Comparison of ENCODE assay signal across 8 mouse cellular contexts in the genomic region with DNA sequence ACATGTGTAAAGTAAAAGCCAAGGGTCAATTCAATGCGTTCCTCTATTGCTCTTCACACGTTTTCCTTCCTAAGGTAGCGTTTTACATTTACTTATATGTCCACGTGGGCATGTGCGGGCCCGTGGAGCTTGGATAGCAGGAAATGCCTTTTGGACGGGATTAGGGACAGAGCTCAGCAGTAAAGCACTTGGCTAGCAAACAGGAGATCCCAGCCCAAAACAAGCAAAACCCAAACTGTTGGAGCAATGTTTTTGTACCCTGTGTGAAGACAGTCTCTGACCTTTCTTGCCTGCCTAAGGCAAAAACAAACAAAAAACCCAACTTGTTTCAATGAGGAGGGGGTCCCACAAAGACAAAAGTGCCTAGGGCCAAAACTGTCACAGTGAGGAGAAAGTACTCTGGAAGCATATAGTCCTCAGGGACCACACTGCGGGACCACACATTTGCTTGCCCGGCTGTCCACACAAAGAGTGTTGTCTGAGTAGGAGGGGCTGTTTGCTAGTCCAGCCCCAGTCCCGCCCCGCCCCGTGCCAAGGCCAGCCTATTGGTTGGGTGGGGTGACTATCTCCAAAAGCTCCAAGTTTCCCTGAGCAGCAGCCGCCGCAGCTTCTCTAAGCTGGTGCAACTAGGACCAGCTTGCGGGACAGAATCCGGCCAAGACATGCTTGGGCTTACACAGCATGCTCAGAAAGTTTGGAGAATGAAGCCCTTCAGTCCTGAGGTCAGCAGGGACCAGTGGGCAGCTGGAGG. TPM values are rescaled to one million over a fixed set of nuclear protein-coding genes. Genes with fewer than 3 reads are reported as not detected.
A peak's percentile ranks its signal among the peaks of the same experiment; 100 is the strongest.
DNase-seq lines count a peak whose midpoint lies in the region; ATAC-seq and TF ChIP-seq lines count a peak whose summit lies in the region.

A gene (plus strand): TSS at position 571 of the 751 bp plus-strand sequence.

- peak within 1 kb of the TSS; percentile 28; the same call in 1 of the 2 replicates for H3K9ac ChIP-seq in heart, embryonic 15.5 days

- peak within 1 kb of the TSS; percentile 46 for H3ac ChIP-seq in C2C12 (ENCODE audit: control insufficient read depth, insufficient read length, low read depth)

- DNase-seq in adrenal gland, adult 8-10 months, result peak; percentile 79
- DNase-seq in fat pad, adult 2 months (ENCODE audit: extremely low read depth, low read depth, low spot score), result peak; percentile 94
- peak; percentile 90 for DNase-seq in kidney, postnatal 14 days
- peak; percentile 84 to 89 for DNase-seq in spleen, postnatal 4 days (ENCODE audit: low spot score in 2 of 2)
- no peak for DNase-seq in thymus, postnatal 0 days (ENCODE audit: low spot score)

- no peak for TF ChIP-seq CTCF in C2C12 (IDR thresholded peaks at IDR 0.05; ENCODE audit: control insufficient read depth, insufficient read depth, insufficient read length)

- peaks cover 10% of the 10 kb centered on the region for H3K36me3 ChIP-seq in C2C12 (ENCODE audit: control insufficient read depth, insufficient read depth)
- H3K36me3 ChIP-seq in heart, embryonic 15.5 days, result peaks cover 29% of the 10 kb centered on the region

- peaks cover 2% of the 10 kb centered on the region for H3K79me3 ChIP-seq in C2C12 (ENCODE audit: low read depth)

- ATAC-seq in heart, embryonic 15.5 days (replicated peaks; ENCODE audit: insufficient number of reproducible peaks, insufficient read depth, low FRiP score, low read depth), result peak; percentile 66
- ATAC-seq in megakaryocyte, adult 5-6 weeks (ENCODE audit: poor library complexity, severe bottlenecking), result peak; percentile 46

- no peak within 1 kb of the TSS for H3K4me3 ChIP-seq in C2C12 (ENCODE audit: insufficient read depth, poor library complexity, severe bottlenecking)
- H3K4me3 ChIP-seq in heart, embryonic 15.5 days, result peak within 1 kb of the TSS; percentile 38

- H3K27me3 ChIP-seq in C2C12 (ENCODE audit: control insufficient read depth, insufficient read depth, insufficient read length), result no peaks in the 10 kb centered on the region
- H3K27me3 ChIP-seq in heart, embryonic 15.5 days, result no peaks in the 10 kb centered on the region

- H3K4me2 ChIP-seq in heart, embryonic 15.5 days, result peak within 1 kb of the TSS; percentile 55

- WGBS in heart, embryonic 15.5 days, result 25% methylated on average over 16 of the region's 16 CpGs

- peaks cover 10% of the 10 kb centered on the region for H3K79me2 ChIP-seq in C2C12 (ENCODE audit: control insufficient read depth, insufficient read depth)

- H3K27ac ChIP-seq in heart, embryonic 15.5 days, result peak within 1 kb of the TSS; percentile 68

- no peaks in the 10 kb centered on the region for H3K9me3 ChIP-seq in heart, embryonic 15.5 days (replicated peaks)

- H3K4me1 ChIP-seq in heart, embryonic 15.5 days (replicated peaks), result peaks cover 51% of the 10 kb centered on the region

TF ChIP-seq in C2C12, 6 proteins besides CTCF, POLR2A, EP300 and RAD21:
- TF ChIP-seq MYOD1 (IDR thresholded peaks at IDR 0.05; ENCODE audit: control insufficient read depth, insufficient read length, low read depth) (no peak), FOSL1 (IDR thresholded peaks at IDR 0.05; ENCODE audit: insufficient read depth, low read length, poor library complexity, severe bottlenecking) (no peak), USF1 (IDR thresholded peaks at IDR 0.05; ENCODE audit: low read depth) (no peak), MYOG (IDR thresholded peaks at IDR 0.05; ENCODE audit: control insufficient read depth, extremely low read depth, insufficient read length) (no peak), MAX (IDR thresholded peaks at IDR 0.05) (no peak), CEBPB (IDR thresholded peaks at IDR 0.05; ENCODE audit: low read depth) (no peak)

RNA-seq across cellular contexts. Expression of the gene that starts here (rescaled TPM):
- polyA plus RNA-seq in C2C12 (2012; fragmentation: generic; extraction: Trizol), result 1.2 TPM
- 10 to 100 TPM in 1 of 4 experiments, 1 to 10 TPM in 3; 7.7 to 14.2 (median 9.3) TPM for total RNA-seq in adrenal gland, adult 8-10 months (2022)
- polyA plus RNA-seq in heart, embryonic 15.5 days (2015; fragmentation: Nextera tagmentation; extraction: Ambion mirVana), result 8.3 and 9.1 TPM in 2 replicates
- 0.38 and 0.57 TPM in 2 replicates for total RNA-seq in megakaryocyte, adult 5-6 weeks (2015)
- 0.98 and 0.99 TPM in 2 replicates for total RNA-seq in megakaryocyte, adult 5-6 weeks (2017)
- polyA plus RNA-seq in thymus, postnatal 0 days (2015; fragmentation: Nextera tagmentation; extraction: Ambion mirVana), result 6.1 and 9.0 TPM in 2 replicates

Comparison
In these comparisons a context has a peak if more than half of its experiments do, and no peak if none do; other contexts are left out.
1. RNA of the gene that starts here (total RNA-seq): 7.7 to 14.2 TPM in adrenal gland, adult 8-10 months; 0.38 to 0.99 TPM in megakaryocyte, adult 5-6 weeks; every median in the first group is over 4 times any median in the second.
2. Peak in ATAC-seq in megakaryocyte, adult 5-6 weeks; RNA of the gene not detected or under 1 TPM.